Mouse (Mus musculus) liver, embryonic 15.5 days (tissue): ENCODE results near the gene Garnl3. TPM values are rescaled to one million over a fixed set of nuclear protein-coding genes. Genes with fewer than 3 reads are reported as not detected.

ENCODE experiments used
- ATAC-seq: fragments of 200-750 bp; cut with Nextera tagmentation; 2 replicates; pipeline ENCODE4 v1.8.0; 2017; ENCODE audit warnings: moderate number of reproducible peaks, mild to moderate bottlenecking, moderate library complexity; ENCODE audit not compliant: insufficient read depth
- H3K27ac ChIP-seq: fragments of 300-500 bp; sonication (generic); replicated peaks from 2 replicates; pipeline ENCODE4 v1.5.1; 2015; ENCODE audit warnings: mild to moderate bottlenecking, inconsistent platforms
- H3K27me3 ChIP-seq: fragments of 300-500 bp; sonication (generic); 2 replicates; pipeline ENCODE4 v1.6.1; 2015; ENCODE audit warnings: mild to moderate bottlenecking, inconsistent platforms
- H3K36me3 ChIP-seq: fragments of 300-500 bp; sonication (generic); replicated peaks from 2 replicates; pipeline ENCODE4 v1.6.1; 2015; ENCODE audit warnings: moderate library complexity, mild to moderate bottlenecking, inconsistent platforms
- H3K4me1 ChIP-seq: fragments of 300-500 bp; sonication (generic); replicated peaks from 2 replicates; pipeline ENCODE4 v1.6.1; 2015; ENCODE audit warnings: inconsistent platforms
- H3K4me2 ChIP-seq: fragments of 300-500 bp; sonication (generic); 2 replicates; pipeline ENCODE4 v1.6.1; 2015; ENCODE audit warnings: moderate library complexity, mild to moderate bottlenecking, inconsistent platforms
- H3K4me3 ChIP-seq: fragments of 300-500 bp; sonication (generic); replicated peaks from 2 replicates; pipeline ENCODE4 v1.5.1; 2015; ENCODE audit warnings: mild to moderate bottlenecking, inconsistent platforms
- H3K9ac ChIP-seq: fragments of 300-500 bp; sonication (generic); 2 replicates; pipeline ENCODE4 v1.6.1; 2015; ENCODE audit warnings: moderate library complexity, mild to moderate bottlenecking, inconsistent platforms
- H3K9me3 ChIP-seq: fragments of 300-500 bp; sonication (generic); replicated peaks from 2 replicates; pipeline ENCODE4 v1.6.1; 2016; ENCODE audit warnings: inconsistent platforms
- WGBS: fragments of 180-500 bp; shearing (Covaris S2); methylation state at CpG from one replicate; pipeline ENCODE4 v1.1.7; 2015; ENCODE audit warnings: mixed read lengths; ENCODE audit not compliant: insufficient replicate concordance; 5-methylcytosine and 5-hydroxymethylcytosine counted together
- polyA plus RNA-seq: library from polyadenylated mRNA; unstranded; fragments of >200 nt; fragmentation: Nextera tagmentation; extraction: Ambion mirVana; gene quantifications from 2 replicates; pipeline ENCODE4 v1.2.1, GENCODE M21; 2015

Garnl3 gene
- polyA plus RNA-seq, 1 experiment from 2014 or later: 0.89 TPM

GRCm38 (mm10) chr2:33046919-33047318, 84.5 kb downstream of the Garnl3 start:
- Histone ChIP-seq H3K4me1 (no peaks in the 10 kb centered on the region), H3K4me2 (no peak overlapping the region), H3K9me3 (no peaks in the 10 kb centered on the region), H3K27me3 (no peaks in the 10 kb centered on the region), H3K27ac (no peak overlapping the region), H3K4me3 (no peak overlapping the region), H3K36me3 (no peaks in the 10 kb centered on the region), H3K9ac (no peak overlapping the region)
- no peak for ATAC-seq
- 48% methylated on average over 5 of the region's 5 CpGs for WGBS

GRCm38 (mm10) chr2:33045899-33046298, 85.6 kb downstream of the Garnl3 start:
- no peak for ATAC-seq
- Histone ChIP-seq H3K9me3 (no peaks in the 10 kb centered on the region), H3K4me2 (no peak overlapping the region), H3K4me1 (no peaks in the 10 kb centered on the region), H3K27me3 (no peaks in the 10 kb centered on the region), H3K27ac (no peak overlapping the region), H3K4me3 (no peak overlapping the region), H3K9ac (no peak overlapping the region), H3K36me3 (no peaks in the 10 kb centered on the region)
- WGBS: 33% methylated on average over 3 of the region's 3 CpGs

GRCm38 (mm10) chr2:33042781-33043180, 88.7 kb downstream of the Garnl3 start:
- H3K4me3 ChIP-seq: no peak overlapping the region
- H3K27me3 ChIP-seq: no peaks in the 10 kb centered on the region
- 54% methylated on average over 6 of the region's 6 CpGs for WGBS
- no peak overlapping the region for H3K9ac ChIP-seq
- H3K27ac ChIP-seq: no peak overlapping the region
- no peaks in the 10 kb centered on the region for H3K9me3 ChIP-seq
- H3K36me3 ChIP-seq: no peaks in the 10 kb centered on the region
- H3K4me1 ChIP-seq: no peaks in the 10 kb centered on the region
- H3K4me2 ChIP-seq: no peak overlapping the region
- ATAC-seq: no peak

- Histone ChIP-seq H3K36me3 (no peaks in the 10 kb centered on the region), H3K4me3 (no peak overlapping the region), H3K4me1 (no peaks in the 10 kb centered on the region), H3K27me3 (no peaks in the 10 kb centered on the region), H3K9me3 (no peaks in the 10 kb centered on the region), H3K27ac (no peak overlapping the region), H3K4me2 (no peak overlapping the region), H3K9ac (no peak overlapping the region)
- ATAC-seq: no peak
- 30% methylated on average over 3 of the region's 3 CpGs for WGBS
These were observed 89.9 kb downstream of the Garnl3 start for GRCm38 (mm10) chr2:33041571-33041970.

- Histone ChIP-seq H3K4me3 (no peak overlapping the region), H3K27ac (no peak overlapping the region), H3K4me2 (no peak overlapping the region), H3K9me3 (no peaks in the 10 kb centered on the region), H3K27me3 (no peaks in the 10 kb centered on the region), H3K4me1 (no peaks in the 10 kb centered on the region), H3K9ac (no peak overlapping the region), H3K36me3 (no peaks in the 10 kb centered on the region)
- 43% methylated on average over 1 of the region's 1 CpGs for WGBS
- no peak for ATAC-seq
These were observed 94.0 kb downstream of the Garnl3 start for GRCm38 (mm10) chr2:33037429-33037828.

GRCm38 (mm10) chr2:33035297-33035696, 96.2 kb downstream of the Garnl3 start:
- ATAC-seq: no peak
- H3K4me2 ChIP-seq: no peak overlapping the region
- no peaks in the 10 kb centered on the region for H3K27me3 ChIP-seq
- no peaks in the 10 kb centered on the region for H3K36me3 ChIP-seq
- no peaks in the 10 kb centered on the region; the same call in 1 of the 2 replicates for H3K4me1 ChIP-seq
- H3K9me3 ChIP-seq: no peaks in the 10 kb centered on the region
- no peak overlapping the region for H3K4me3 ChIP-seq
- H3K9ac ChIP-seq: no peak overlapping the region
- no peak overlapping the region for H3K27ac ChIP-seq
- 35% methylated on average over 1 of the region's 1 CpGs for WGBS

GRCm38 (mm10) chr2:33033281-33033680, 98.2 kb downstream of the Garnl3 start:
- Histone ChIP-seq H3K9me3 (no peaks in the 10 kb centered on the region), H3K27ac (no peak overlapping the region), H3K36me3 (no peaks in the 10 kb centered on the region), H3K4me2 (no peak overlapping the region), H3K9ac (no peak overlapping the region), H3K27me3 (no peaks in the 10 kb centered on the region), H3K4me3 (no peak overlapping the region), H3K4me1 (no peaks in the 10 kb centered on the region; the same call in 1 of the 2 replicates)
- 74% methylated on average over 7 of the region's 7 CpGs for WGBS
- no peak for ATAC-seq

GRCm38 (mm10) chr2:33032391-33033062, 98.9 kb downstream of the Garnl3 start:
- 63% methylated on average over 5 of the region's 5 CpGs for WGBS
- no peak for ATAC-seq
- H3K9me3 ChIP-seq: no peaks in the 10 kb centered on the region
- H3K4me3 ChIP-seq: no peak overlapping the region
- H3K27ac ChIP-seq: no peak overlapping the region
- no peaks in the 10 kb centered on the region for H3K36me3 ChIP-seq
- H3K4me1 ChIP-seq: no peaks in the 10 kb centered on the region; the same call in 1 of the 2 replicates
- no peak overlapping the region for H3K4me2 ChIP-seq
- no peak overlapping the region for H3K9ac ChIP-seq
- no peaks in the 10 kb centered on the region for H3K27me3 ChIP-seq

- Histone ChIP-seq H3K4me2 (no peak overlapping the region), H3K27ac (no peak overlapping the region), H3K9ac (no peak overlapping the region), H3K4me1 (peaks cover 3% of the 10 kb centered on the region; the same call in 1 of the 2 replicates), H3K27me3 (no peaks in the 10 kb centered on the region), H3K4me3 (no peak overlapping the region), H3K36me3 (no peaks in the 10 kb centered on the region), H3K9me3 (no peaks in the 10 kb centered on the region)
- WGBS: 52% methylated on average over 4 of the region's 4 CpGs
- ATAC-seq: no peak
These were observed 106.4 kb downstream of the Garnl3 start for GRCm38 (mm10) chr2:33025040-33025439.

GRCm38 (mm10) chr2:33024564-33024963, 106.9 kb downstream of the Garnl3 start:
- WGBS: 64% methylated on average over 10 of the region's 10 CpGs
- Histone ChIP-seq H3K4me1 (0 out of 2 replicates have a peak, but pooled peaks cover 3% of the 10 kb centered on the region), H3K9ac (no peak overlapping the region), H3K9me3 (no peaks in the 10 kb centered on the region), H3K27me3 (no peaks in the 10 kb centered on the region), H3K4me2 (no peak overlapping the region), H3K36me3 (no peaks in the 10 kb centered on the region), H3K4me3 (no peak overlapping the region), H3K27ac (no peak overlapping the region)
- ATAC-seq: no peak

- 66% methylated on average over 6 of the region's 6 CpGs for WGBS
- no peak overlapping the region for H3K27ac ChIP-seq
- no peaks in the 10 kb centered on the region for H3K27me3 ChIP-seq
- H3K9ac ChIP-seq: no peak overlapping the region
- H3K36me3 ChIP-seq: no peaks in the 10 kb centered on the region
- H3K4me3 ChIP-seq: no peak overlapping the region
- 0 out of 2 replicates have a peak, but pooled peaks cover 3% of the 10 kb centered on the region for H3K4me1 ChIP-seq
- no peak overlapping the region for H3K4me2 ChIP-seq
- ATAC-seq: no peak
- H3K9me3 ChIP-seq: no peaks in the 10 kb centered on the region
These were observed 108.6 kb downstream of the Garnl3 start for GRCm38 (mm10) chr2:33022846-33023245.

GRCm38 (mm10) chr2:33018026-33018425, 113.4 kb downstream of the Garnl3 start:
- Histone ChIP-seq H3K4me2 (no peak overlapping the region), H3K9me3 (no peaks in the 10 kb centered on the region), H3K27ac (no peak overlapping the region), H3K4me1 (no peaks in the 10 kb centered on the region), H3K36me3 (no peaks in the 10 kb centered on the region), H3K9ac (no peak overlapping the region), H3K27me3 (no peaks in the 10 kb centered on the region), H3K4me3 (no peak overlapping the region)
- 7% methylated on average over 6 of the region's 6 CpGs for WGBS
- no peak for ATAC-seq
